Mouse (Mus musculus): Measurements from ENCODE around the gene Atf7ip2.
"Not testable (repeated sequence)": the region's sequence is repeated elsewhere in the genome, so short reads cannot be mapped to it uniquely, and the experiment has no call there.

GRCm38 (mm10) chr16:10217020-10217419 is 24.5 kb downstream of the Atf7ip2 start:
- TF ChIP-seq CTCF (IDR thresholded peaks at IDR 0.05; ENCODE audit: low read depth, low read length); POLR2A (IDR thresholded peaks at IDR 0.05; ENCODE audit: insufficient read depth, low read length); EP300 (IDR thresholded peaks at IDR 0.05; ENCODE audit: insufficient read depth, low read depth, low read length): not testable (repeated sequence)
